Mouse (Mus musculus) adipocyte (in vitro differentiated cells): ENCODE results near the gene Satb2.
A peak's percentile ranks its signal among the peaks of the same experiment; 100 is the strongest.
"Not testable (repeated sequence)": the region's sequence is repeated elsewhere in the genome, so short reads cannot be mapped to it uniquely, and the experiment has no call there.

Source experiments
- DNase-seq: peaks from one replicate; pipeline ENCODE4 v3.0.0-alpha.2; 2016; ENCODE audit warnings: low spot score

Gene Satb2

GRCm38 (mm10) chr1:56833984-56834900 lies 144.2 kb downstream of the Satb2 start:
- no peak for DNase-seq

GRCm38 (mm10) chr1:56833307-56833706 lies 145.1 kb downstream of the Satb2 start:
- no peak for DNase-seq

GRCm38 (mm10) chr1:56832738-56833137 lies 145.7 kb downstream of the Satb2 start:
- DNase-seq: no peak

- no peak for DNase-seq
Observed at GRCm38 (mm10) chr1:56822735-56823134, 155.7 kb downstream of the Satb2 start.

- no peak for DNase-seq
Observed at GRCm38 (mm10) chr1:56822025-56822424, 156.4 kb downstream of the Satb2 start.

- peak; percentile 7 for DNase-seq
Observed at GRCm38 (mm10) chr1:56813506-56813905, 164.9 kb downstream of the Satb2 start.

- no peak for DNase-seq
Observed at GRCm38 (mm10) chr1:56812961-56813360, 165.5 kb downstream of the Satb2 start.

GRCm38 (mm10) chr1:56811486-56811885 lies 167.0 kb downstream of the Satb2 start:
- peak; percentile 28 for DNase-seq

GRCm38 (mm10) chr1:56806006-56806405 lies 172.4 kb downstream of the Satb2 start:
- DNase-seq: no peak

GRCm38 (mm10) chr1:56800611-56801010 lies 177.8 kb downstream of the Satb2 start:
- DNase-seq: no peak

- DNase-seq: no peak
Observed at GRCm38 (mm10) chr1:56795016-56795608, 183.3 kb downstream of the Satb2 start.

- no peak for DNase-seq
Observed at GRCm38 (mm10) chr1:56789641-56790040, 188.8 kb downstream of the Satb2 start.

GRCm38 (mm10) chr1:56782139-56782538 lies 196.3 kb downstream of the Satb2 start:
- DNase-seq: not testable (repeated sequence)

- no peak for DNase-seq
Observed at GRCm38 (mm10) chr1:56764205-56764604, 214.2 kb downstream of the Satb2 start.

- DNase-seq: no peak
Observed at GRCm38 (mm10) chr1:56761512-56761911, 216.9 kb downstream of the Satb2 start.

- no peak for DNase-seq
Observed at GRCm38 (mm10) chr1:56753283-56753682, 225.2 kb downstream of the Satb2 start.

- no peak for DNase-seq
Observed at GRCm38 (mm10) chr1:56750693-56751092, 227.8 kb downstream of the Satb2 start.

- DNase-seq: no peak
Observed at GRCm38 (mm10) chr1:56749629-56750311, 228.7 kb downstream of the Satb2 start.

- DNase-seq: no peak
Observed at GRCm38 (mm10) chr1:56748876-56749493, 229.5 kb downstream of the Satb2 start.
